Mouse (Mus musculus) left cerebral cortex, adult 2 months (tissue): ENCODE data around the gene Dscaml1. TPM values are rescaled to one million over a fixed set of nuclear protein-coding genes. Genes with fewer than 3 reads are reported as not detected.

Source experiments
- DNase-seq, 2 experiments: peaks; one replicate each; pipeline ENCODE4 v3.0.0; 2021 to 2022; ENCODE audit warnings: low spot score in 2 of 2, mixed read lengths in 1 of 2; ENCODE audit errors: extremely low spot score in 1 of 2
- H3K27ac ChIP-seq: fragments of 200-600 bp; 2 replicates; pipeline ENCODE4 v1.8.1; 2022
- H3K4me3 ChIP-seq: fragments of 200-600 bp; 2 replicates; pipeline ENCODE4 v1.8.1; 2022
- CTCF ChIP-seq: fragments of 200-600 bp; IDR thresholded peaks from 2 replicates; pipeline ENCODE4 v1.8.1; 2022; ENCODE audit warnings: antibody characterized with exemption, mild to moderate bottlenecking, moderate library complexity
- intact Hi-C: fragments of 180-260 bp; cut with DNase I; formaldehyde crosslinking; loops from one replicate; pipeline ENCODE4 v1.15.1; 2025
- total RNA-seq, 2 experiments: library from RNA; stranded (reverse); gene quantifications; 2 replicates each; pipeline ENCODE4 v1.2.3; 2021

Gene Dscaml1
- total RNA-seq, 2 experiments from 2014 or later: 58.0 to 61.5 TPM

- intact Hi-C loops: loop anchor here (5.0 kb wide), 1 partner anchor 105 kb away; no protein-coding TSS in a partner anchor
- H3K4me3 ChIP-seq: peak overlapping the region; percentile 46
- DNase-seq: peak in 1 of 2 experiments; percentile 54
- peak overlapping the region; percentile 88 for H3K27ac ChIP-seq
- no peak for TF ChIP-seq CTCF
Measured at GRCm38 (mm10) chr9:45432639-45433038, 6.2 kb downstream of the Dscaml1 start.

DNA sequence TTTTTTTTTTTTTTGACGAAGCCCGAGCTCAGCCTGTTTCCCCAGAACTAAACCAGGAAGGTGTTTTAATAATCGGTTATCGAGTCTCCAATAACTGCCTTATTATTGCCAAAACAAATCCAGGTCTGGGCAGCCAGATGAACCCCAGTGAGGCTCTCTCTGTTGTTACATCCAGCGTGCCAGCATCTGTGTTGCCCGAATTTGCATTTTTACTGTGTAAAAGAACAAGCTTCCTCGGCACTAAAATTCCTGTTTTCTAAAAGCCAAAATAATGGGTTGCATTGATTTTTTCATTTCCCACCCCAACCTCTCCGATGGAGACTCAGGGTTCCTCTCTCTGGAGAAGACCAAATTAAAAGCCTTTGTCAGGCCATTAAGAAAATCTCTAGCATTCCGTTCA lies 6.7 kb downstream of the Dscaml1 start:
- TF ChIP-seq CTCF: no peak
- DNase-seq: no peak
- intact Hi-C loops: loop anchor here (5.0 kb wide), 1 partner anchor 104 kb away; no protein-coding TSS in a partner anchor
- Histone ChIP-seq H3K27ac (peak overlapping the region; percentile 88), H3K4me3 (peak overlapping the region; percentile 46)

DNA sequence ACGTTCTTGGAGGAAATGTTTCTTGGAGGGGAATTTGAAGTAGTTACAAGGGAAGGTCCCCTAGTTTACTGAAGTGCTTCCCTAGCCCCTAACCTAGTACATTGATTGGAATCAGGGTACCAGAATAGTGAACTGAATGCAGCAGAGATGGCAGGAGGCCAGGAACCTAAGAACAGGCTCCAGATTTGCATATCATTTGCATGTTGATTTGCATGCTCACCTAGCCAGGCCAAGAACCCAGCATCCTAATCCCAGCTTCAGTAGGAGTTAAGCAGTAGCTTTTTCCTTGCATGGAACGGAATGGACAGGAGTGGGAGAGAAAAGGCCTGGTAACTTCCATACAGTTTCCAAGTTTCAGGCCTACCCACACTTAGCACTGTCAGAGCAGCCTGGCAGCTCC lies 7.7 kb downstream of the Dscaml1 start:
- intact Hi-C loops: loop anchor here (1.0 to 5.0 kb wide), 2 partner anchors 84 to 103 kb away; no protein-coding TSS in a partner anchor
- DNase-seq: no peak
- peak overlapping the region; percentile 88 for H3K27ac ChIP-seq
- TF ChIP-seq CTCF: no peak
- no peak overlapping the region for H3K4me3 ChIP-seq

- no peak for TF ChIP-seq CTCF
- intact Hi-C loops: no loop called here
- Histone ChIP-seq H3K4me3 (no peak overlapping the region), H3K27ac (no peak overlapping the region)
- DNase-seq: no peak
Measured at GRCm38 (mm10) chr9:45439025-45439424, 12.6 kb downstream of the Dscaml1 start.

DNA sequence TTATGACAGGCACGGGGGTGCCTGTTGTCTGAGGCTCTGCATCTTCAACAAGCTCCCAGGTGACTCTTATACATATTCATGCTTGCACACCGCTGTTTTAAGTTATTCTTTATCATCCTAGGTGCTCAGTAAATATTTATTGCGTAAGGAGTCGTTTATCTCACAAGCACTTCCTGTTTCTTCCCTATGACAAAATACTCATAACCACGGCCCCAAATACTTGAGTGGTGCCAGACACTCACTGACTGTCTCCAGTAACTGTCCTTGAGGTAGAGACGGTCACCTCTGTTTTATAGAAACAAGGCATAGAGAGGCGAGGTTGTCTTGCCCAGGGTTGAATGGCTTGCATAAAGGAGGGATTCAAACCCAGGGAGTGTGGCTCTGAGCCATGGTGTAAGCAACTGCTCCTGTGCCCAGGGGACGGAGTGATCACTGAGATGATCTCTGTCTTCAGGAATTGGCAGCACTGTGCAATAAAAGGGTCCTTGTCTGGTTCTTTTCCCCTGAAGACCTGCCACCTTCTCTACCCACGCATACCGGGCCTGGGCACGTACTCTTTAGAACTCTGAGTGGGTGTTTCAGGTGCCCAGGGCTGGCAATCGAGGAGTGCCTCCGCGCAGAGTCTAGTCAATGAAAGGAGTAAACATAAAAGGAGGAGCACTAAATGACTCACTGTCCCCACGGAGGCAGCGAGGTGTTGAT lies 13.8 kb downstream of the Dscaml1 start:
- no peak for TF ChIP-seq CTCF
- no peak for DNase-seq

DNA sequence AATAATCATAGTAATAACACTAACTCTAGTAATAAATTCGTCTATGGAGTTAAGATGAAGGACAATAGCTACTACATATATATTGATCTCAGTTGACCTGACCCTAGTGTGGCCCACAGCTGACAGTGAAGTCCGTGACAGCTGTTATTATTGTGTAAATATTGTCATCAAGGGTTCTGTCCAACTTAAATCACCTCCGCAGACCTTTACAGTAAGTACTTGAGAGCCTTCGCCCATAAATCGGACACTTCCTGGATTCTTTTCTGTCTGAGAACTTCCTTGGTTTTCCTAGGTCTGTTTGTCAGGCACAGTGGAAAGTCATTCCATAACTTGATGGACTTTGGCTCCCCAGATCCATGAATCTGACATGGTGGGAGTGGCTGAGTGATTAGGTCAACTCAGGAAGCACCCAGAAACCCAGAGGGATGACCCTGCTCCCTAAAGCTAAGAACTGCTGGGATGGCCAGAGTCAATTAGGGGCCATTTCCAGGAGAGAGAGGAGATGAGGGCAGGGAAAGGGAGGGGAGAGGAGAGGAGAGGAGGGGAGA lies 17.9 kb downstream of the Dscaml1 start:
- Histone ChIP-seq H3K4me3 (no peak overlapping the region), H3K27ac (no peak overlapping the region)
- intact Hi-C loops: no loop called here
- no peak for DNase-seq
- TF ChIP-seq CTCF: no peak

More for the DNA sequence above, 13.8 kb downstream of the Dscaml1 start:
- intact Hi-C loops: no loop called here
- H3K27ac ChIP-seq: no peak overlapping the region
- H3K4me3 ChIP-seq: no peak overlapping the region

DNA sequence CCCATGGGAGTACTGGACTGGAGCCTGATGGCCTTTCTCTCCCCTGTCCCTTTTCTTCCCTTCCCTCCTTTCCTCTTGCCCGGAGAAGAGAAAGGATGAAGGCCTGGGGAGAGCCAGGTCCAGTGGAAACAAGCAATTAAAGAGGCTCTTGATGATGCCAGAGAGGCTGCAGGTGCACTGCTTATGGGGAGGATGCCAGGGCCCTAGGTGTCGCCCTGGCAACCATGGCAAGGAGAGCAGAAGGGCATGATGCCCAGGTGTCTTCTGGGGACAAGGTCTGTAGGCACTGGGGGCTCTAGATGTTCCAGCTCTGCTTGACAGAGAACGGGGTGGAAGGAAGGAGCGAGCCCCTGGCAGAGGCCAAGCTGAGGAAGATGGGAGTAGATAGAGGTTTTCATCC lies 23.2 kb downstream of the Dscaml1 start:
- intact Hi-C loops: no loop called here
- H3K4me3 ChIP-seq: no peak overlapping the region
- no peak for TF ChIP-seq CTCF
- no peak for DNase-seq
- no peak overlapping the region for H3K27ac ChIP-seq

DNA sequence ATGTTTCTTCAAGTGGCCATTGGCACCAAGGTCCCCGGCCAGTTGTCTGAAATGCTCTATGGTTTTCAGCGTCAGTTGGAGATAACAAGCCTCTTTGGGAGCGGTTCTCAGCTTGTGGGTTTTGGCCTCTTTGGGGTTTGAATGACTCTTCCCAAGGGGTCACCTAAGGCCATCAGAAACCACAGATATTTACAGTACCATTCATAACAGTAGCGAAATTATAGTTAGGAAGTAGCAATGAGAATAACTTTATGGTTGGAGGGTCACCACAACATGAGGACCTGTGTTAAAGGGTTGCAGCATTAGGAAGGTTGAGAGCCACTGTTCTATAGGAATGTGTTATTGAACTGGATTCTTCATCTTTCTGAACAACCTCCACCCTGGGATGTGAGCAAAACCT lies 24.9 kb downstream of the Dscaml1 start:
- Histone ChIP-seq H3K27ac (no peak overlapping the region), H3K4me3 (no peak overlapping the region)
- no peak for DNase-seq
- intact Hi-C loops: no loop called here
- TF ChIP-seq CTCF: no peak

DNA sequence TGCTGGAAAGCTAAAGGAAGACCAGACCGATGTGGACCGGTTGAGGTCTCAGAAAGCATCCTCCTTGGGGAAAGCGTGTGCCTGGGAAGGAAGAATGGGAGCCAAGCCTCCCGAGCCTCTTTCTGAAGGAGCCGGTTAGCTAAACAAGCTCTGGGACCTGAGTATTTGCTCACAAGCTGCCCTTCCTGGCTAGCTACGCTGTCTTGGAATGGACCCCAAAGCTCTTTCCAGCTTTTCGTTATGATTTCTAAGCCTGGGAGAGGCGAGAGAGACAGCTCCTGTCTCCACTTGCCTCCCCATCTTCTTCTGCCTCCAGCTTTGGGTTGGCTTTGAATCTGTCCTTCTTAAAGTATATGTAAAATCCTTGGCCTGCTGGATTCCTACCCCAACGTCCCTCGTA lies 27.6 kb downstream of the Dscaml1 start:
- intact Hi-C loops: no loop called here
- H3K4me3 ChIP-seq: no peak overlapping the region
- no peak for DNase-seq
- TF ChIP-seq CTCF: no peak
- 0 out of 2 replicates have a peak overlapping the region, but pooled peaks have one; percentile 11 for H3K27ac ChIP-seq

- H3K27ac ChIP-seq: no peak overlapping the region
- intact Hi-C loops: no loop called here
- no peak overlapping the region for H3K4me3 ChIP-seq
- no peak for TF ChIP-seq CTCF
- no peak for DNase-seq
Measured at GRCm38 (mm10) chr9:45454889-45455610, 28.6 kb downstream of the Dscaml1 start.

DNA sequence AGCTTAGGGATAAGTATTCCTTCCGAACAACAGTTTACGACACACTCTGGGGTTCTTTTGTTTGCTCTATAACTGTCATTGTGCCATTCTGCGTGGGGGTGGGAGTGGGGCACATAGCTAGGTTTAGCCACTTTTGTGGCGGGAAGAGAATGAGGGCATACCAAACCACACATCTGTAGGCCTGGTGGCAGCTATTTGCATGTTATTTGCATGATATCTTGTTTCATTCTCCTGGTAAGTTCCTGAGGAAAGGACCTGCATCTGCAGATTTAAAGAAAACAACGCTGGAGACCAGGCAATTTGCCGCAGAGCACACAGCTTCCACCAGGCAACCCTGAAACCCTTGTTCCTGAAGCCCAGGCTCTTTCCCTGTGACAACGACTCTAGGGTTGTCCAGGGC lies 30.8 kb downstream of the Dscaml1 start:
- TF ChIP-seq CTCF: no peak
- DNase-seq: no peak
- Histone ChIP-seq H3K27ac (peak overlapping the region; percentile 8; the same call in 1 of the 2 replicates), H3K4me3 (no peak overlapping the region)
- intact Hi-C loops: no loop called here

- Histone ChIP-seq H3K27ac (no peak overlapping the region; the same call in 1 of the 2 replicates), H3K4me3 (no peak overlapping the region)
- DNase-seq: no peak
- intact Hi-C loops: no loop called here
- TF ChIP-seq CTCF: no peak; the same call in 1 of the 2 replicates
Measured at GRCm38 (mm10) chr9:45458363-45458762, 31.9 kb downstream of the Dscaml1 start.
